Mouse (Mus musculus): Measurements from ENCODE around the gene Zscan25. TPM values are rescaled to one million over a fixed set of nuclear protein-coding genes. Genes with fewer than 3 reads are reported as not detected.

Gene Zscan25
- total RNA-seq, 1 experiment from 2014 or later = 10.5 TPM

Other genes starting within 250 kb of the Zscan25 start
- not detected in 2 replicates for gene Gm4871, start 247.7 kb upstream of the Zscan25 start, total RNA-seq (2017)
- gene 1700018F24Rik, start 237.5 kb upstream of the Zscan25 start, total RNA-seq (2017) = not detected in 2 replicates
- 71.2 and 79.7 TPM in 2 replicates for gene Arpc1a, start 196.7 kb upstream of the Zscan25 start, total RNA-seq (2017)
- gene Kpna7, start 196.5 kb upstream of the Zscan25 start, total RNA-seq (2017) = not detected in 2 replicates
- gene Arpc1b, start 166.3 kb upstream of the Zscan25 start, total RNA-seq (2017) = 524 and 552 TPM in 2 replicates
- gene Pdap1, start 140.3 kb upstream of the Zscan25 start, total RNA-seq (2017) = 73.3 and 79.9 TPM in 2 replicates
- 170 and 185 TPM in 2 replicates for gene Bud31, start 140.1 kb upstream of the Zscan25 start, total RNA-seq (2017)
- 20.3 and 20.8 TPM in 2 replicates for gene Ptcd1, start 113.4 kb upstream of the Zscan25 start, total RNA-seq (2017)
- 31.9 and 36.5 TPM in 2 replicates for gene Cpsf4, start 113.3 kb upstream of the Zscan25 start, total RNA-seq (2017)
- 71.6 and 81.6 TPM in 2 replicates for gene Atp5j2, start 88.4 kb upstream of the Zscan25 start, total RNA-seq (2017)
- 39.6 and 44.0 TPM in 2 replicates for gene Zkscan14, start 78.6 kb upstream of the Zscan25 start, total RNA-seq (2017)
- gene Zkscan5, start 75.9 kb upstream of the Zscan25 start, total RNA-seq (2017) = 6.6 and 8.5 TPM in 2 replicates
- 33.1 and 35.4 TPM in 2 replicates for gene Zfp655, start 48.8 kb upstream of the Zscan25 start, total RNA-seq (2017)
- not detected in 2 replicates for gene Cyp3a57, start 64.8 kb downstream of the Zscan25 start, total RNA-seq (2017)
- gene Cyp3a16, start 189.2 kb downstream of the Zscan25 start, total RNA-seq (2017) = not detected in 2 replicates

Data from neutrophil, adult 5-6 weeks (primary cell).